Mouse (Mus musculus) midbrain, embryonic 13.5 days (tissue): Measurements from ENCODE around the gene Vwc2l. TPM values are rescaled to one million over a fixed set of nuclear protein-coding genes. Genes with fewer than 3 reads are reported as not detected.

ENCODE experiments used
- ATAC-seq: fragments of 200-750 bp; cut with Nextera tagmentation; 2 replicates; pipeline ENCODE4 v1.8.0; 2017; ENCODE audit warnings: mild to moderate bottlenecking, moderate TSS enrichment, moderate library complexity
- H3K27ac ChIP-seq: fragments of 300-500 bp; sonication (generic); 2 replicates; pipeline ENCODE4 v1.5.1; 2015; ENCODE audit warnings: inconsistent platforms, mild to moderate bottlenecking, moderate library complexity
- H3K27me3 ChIP-seq: fragments of 300-500 bp; sonication (generic); 2 replicates; pipeline ENCODE4 v1.6.1; 2015; ENCODE audit warnings: mild to moderate bottlenecking, inconsistent platforms
- H3K36me3 ChIP-seq: fragments of 300-500 bp; sonication (generic); 2 replicates; pipeline ENCODE4 v1.6.1; 2015; ENCODE audit warnings: mild to moderate bottlenecking, inconsistent platforms
- H3K4me1 ChIP-seq: fragments of 300-500 bp; sonication (generic); replicated peaks from 2 replicates; pipeline ENCODE4 v1.6.1; 2015; ENCODE audit warnings: inconsistent platforms
- H3K4me2 ChIP-seq: fragments of 300-500 bp; sonication (generic); replicated peaks from 2 replicates; pipeline ENCODE4 v1.6.1; 2015; ENCODE audit warnings: moderate library complexity, mild to moderate bottlenecking, inconsistent platforms
- H3K4me3 ChIP-seq: fragments of 300-500 bp; sonication (generic); replicated peaks from 2 replicates; pipeline ENCODE4 v1.5.1; 2015; ENCODE audit warnings: mild to moderate bottlenecking, inconsistent platforms
- H3K9ac ChIP-seq: fragments of 300-500 bp; sonication (generic); replicated peaks from 2 replicates; pipeline ENCODE4 v1.6.1; 2015; ENCODE audit warnings: mild to moderate bottlenecking, inconsistent platforms
- H3K9me3 ChIP-seq: fragments of 300-500 bp; sonication (generic); 2 replicates; pipeline ENCODE4 v1.6.1; 2016; ENCODE audit warnings: mild to moderate bottlenecking, inconsistent platforms
- WGBS: fragments of 180-500 bp; shearing (Covaris S2); methylation state at CpG from one replicate; pipeline ENCODE4 v1.1.7; 2015; 5-methylcytosine and 5-hydroxymethylcytosine counted together
- polyA plus RNA-seq: library from polyadenylated mRNA; unstranded; fragments of >200 nt; fragmentation: Nextera tagmentation; extraction: Ambion mirVana; gene quantifications from 2 replicates; pipeline ENCODE4 v1.2.1, GENCODE M21; 2015

Vwc2l gene
- polyA plus RNA-seq = 4.4 and 4.7 TPM in 2 replicates

DNA sequence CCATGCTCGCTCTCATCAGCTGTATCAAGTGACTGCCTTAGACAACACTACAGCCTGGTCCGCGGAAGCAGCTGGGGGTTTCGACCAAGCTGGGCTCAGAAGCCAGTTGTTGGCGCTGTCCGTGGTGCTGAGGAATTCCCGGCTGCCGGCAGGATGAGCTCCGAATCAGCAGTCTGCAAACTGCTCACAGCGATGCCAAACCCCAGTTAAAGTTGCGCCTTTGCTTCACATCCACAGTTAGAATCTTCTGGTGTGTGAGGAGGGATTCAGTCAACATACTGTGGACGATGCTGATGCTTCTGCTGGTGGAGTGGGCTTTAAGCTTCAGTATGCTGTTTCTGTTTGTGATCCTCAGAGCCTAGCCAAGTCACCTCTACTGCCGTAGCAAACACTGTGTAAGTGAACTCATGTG lies at the start of gene Vwc2l:
Gene Vwc2l (plus strand): TSS at position 61 of the 412 bp plus-strand sequence.
- H3K27ac ChIP-seq = peak within 1 kb of the TSS; percentile 48; the same call in 1 of the 2 replicates
- H3K4me2 ChIP-seq = peak within 1 kb of the TSS; percentile 52

GRCm38 (mm10) chr1:70692529-70692928 lies 33.0 kb upstream of the Vwc2l start:
- no peak overlapping the region for H3K4me3 ChIP-seq
- ATAC-seq = no peak
- H3K9ac ChIP-seq = no peak overlapping the region
- 79% methylated on average over 2 of the region's 2 CpGs for WGBS
- H3K4me2 ChIP-seq = no peak overlapping the region
- H3K4me1 ChIP-seq = no peaks in the 10 kb centered on the region
- no peaks in the 10 kb centered on the region for H3K9me3 ChIP-seq
- H3K27ac ChIP-seq = no peak overlapping the region
- H3K36me3 ChIP-seq = no peaks in the 10 kb centered on the region
- no peaks in the 10 kb centered on the region for H3K27me3 ChIP-seq

More for the DNA sequence above, at the start of gene Vwc2l:
- Histone ChIP-seq H3K27me3 (no peaks in the 10 kb centered on the region), H3K4me3 (peak within 1 kb of the TSS; percentile 42), H3K9me3 (no peaks in the 10 kb centered on the region), H3K4me1 (0 out of 2 replicates have a peak, but pooled peaks cover 11% of the 10 kb centered on the region), H3K36me3 (no peaks in the 10 kb centered on the region), H3K9ac (peak within 1 kb of the TSS; percentile 43)
- WGBS = 9% methylated on average over 13 of the region's 13 CpGs
- peak; percentile 85 for ATAC-seq

- no peaks in the 10 kb centered on the region for H3K9me3 ChIP-seq
- H3K4me2 ChIP-seq = no peak overlapping the region
- no peak overlapping the region for H3K27ac ChIP-seq
- 84% methylated on average over 5 of the region's 5 CpGs for WGBS
- H3K4me1 ChIP-seq = no peaks in the 10 kb centered on the region
- no peak overlapping the region for H3K4me3 ChIP-seq
- H3K9ac ChIP-seq = no peak overlapping the region
- no peaks in the 10 kb centered on the region for H3K27me3 ChIP-seq
- no peaks in the 10 kb centered on the region for H3K36me3 ChIP-seq
- no peak for ATAC-seq
Observed at GRCm38 (mm10) chr1:70700270-70700669, 25.2 kb upstream of the Vwc2l start.

DNA sequence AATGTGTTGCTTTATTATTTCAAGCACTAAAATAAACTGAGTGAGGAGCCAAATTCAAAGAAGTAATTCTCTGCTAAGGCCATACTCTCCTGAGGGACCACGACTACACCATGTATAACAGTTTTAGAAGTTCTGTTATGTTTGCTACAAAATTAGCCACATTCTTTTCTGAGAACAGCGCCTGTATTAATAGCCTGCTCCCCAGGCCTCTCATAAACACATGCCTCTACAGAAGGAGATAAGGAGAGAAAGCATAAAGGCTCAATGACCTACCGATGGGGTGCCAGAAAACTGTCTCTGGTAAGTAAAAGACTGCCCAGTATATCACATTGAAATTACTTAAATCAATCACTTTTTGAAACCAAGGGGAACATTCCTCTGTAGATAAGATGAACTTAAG lies 21.6 kb upstream of the Vwc2l start:
- WGBS = 84% methylated on average over 3 of the region's 3 CpGs
- Histone ChIP-seq H3K36me3 (no peaks in the 10 kb centered on the region), H3K4me2 (no peak overlapping the region), H3K27me3 (no peaks in the 10 kb centered on the region), H3K27ac (no peak overlapping the region), H3K9ac (no peak overlapping the region), H3K9me3 (no peaks in the 10 kb centered on the region), H3K4me3 (no peak overlapping the region), H3K4me1 (no peaks in the 10 kb centered on the region)
- ATAC-seq = no peak

GRCm38 (mm10) chr1:70705821-70706220 lies 19.7 kb upstream of the Vwc2l start:
- H3K9ac ChIP-seq = no peak overlapping the region
- no peak for ATAC-seq
- WGBS = 88% methylated on average over 3 of the region's 3 CpGs

GRCm38 (mm10) chr1:70725045-70725444 lies 470 bp upstream of the Vwc2l start:
- WGBS = 48% methylated on average over 5 of the region's 5 CpGs
- H3K4me2 ChIP-seq = peak overlapping the region; percentile 52
- ATAC-seq = no peak
- no peak overlapping the region for H3K27ac ChIP-seq
- 0 out of 2 replicates have a peak, but pooled peaks cover 11% of the 10 kb centered on the region for H3K4me1 ChIP-seq
- no peaks in the 10 kb centered on the region for H3K36me3 ChIP-seq
- no peak overlapping the region for H3K9ac ChIP-seq
- H3K27me3 ChIP-seq = no peaks in the 10 kb centered on the region
- H3K9me3 ChIP-seq = no peaks in the 10 kb centered on the region
- peak overlapping the region; percentile 42 for H3K4me3 ChIP-seq

More at GRCm38 (mm10) chr1:70705821-70706220, 19.7 kb upstream of the Vwc2l start:
- no peaks in the 10 kb centered on the region for H3K4me1 ChIP-seq
- no peaks in the 10 kb centered on the region for H3K27me3 ChIP-seq
- H3K27ac ChIP-seq = no peak overlapping the region
- H3K9me3 ChIP-seq = no peaks in the 10 kb centered on the region
- no peak overlapping the region for H3K4me3 ChIP-seq
- no peaks in the 10 kb centered on the region for H3K36me3 ChIP-seq
- H3K4me2 ChIP-seq = no peak overlapping the region

DNA sequence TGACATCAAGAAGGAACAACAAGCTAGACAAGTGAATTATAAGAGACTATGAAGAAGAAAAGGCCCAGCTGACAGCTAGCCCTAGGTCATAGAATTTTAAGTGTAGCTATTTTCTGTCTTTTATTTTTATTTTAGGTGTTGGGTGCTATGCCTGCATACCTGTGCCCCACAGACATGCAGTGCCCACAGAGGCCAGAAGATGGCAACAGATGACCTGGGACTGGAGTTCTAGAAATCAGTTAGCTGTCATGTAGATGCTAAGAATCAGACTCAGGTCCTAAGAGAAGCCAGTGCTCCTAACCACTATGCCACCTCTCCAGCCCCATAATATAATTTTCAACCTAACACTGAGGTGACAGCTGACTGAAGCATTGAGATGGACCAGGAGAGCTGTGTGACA lies 61.6 kb downstream of the Vwc2l start:
- H3K4me1 ChIP-seq = no peaks in the 10 kb centered on the region
- H3K9me3 ChIP-seq = no peaks in the 10 kb centered on the region
- no peak overlapping the region for H3K27ac ChIP-seq
- H3K4me2 ChIP-seq = no peak overlapping the region
- H3K36me3 ChIP-seq = no peaks in the 10 kb centered on the region
- H3K9ac ChIP-seq = no peak overlapping the region
- H3K27me3 ChIP-seq = no peaks in the 10 kb centered on the region
- no peak for ATAC-seq
- H3K4me3 ChIP-seq = no peak overlapping the region

GRCm38 (mm10) chr1:70791636-70792035 lies 66.1 kb downstream of the Vwc2l start:
- Histone ChIP-seq H3K4me3 (no peak overlapping the region), H3K27ac (no peak overlapping the region), H3K4me1 (no peaks in the 10 kb centered on the region), H3K4me2 (no peak overlapping the region), H3K36me3 (no peaks in the 10 kb centered on the region), H3K9me3 (no peaks in the 10 kb centered on the region), H3K27me3 (no peaks in the 10 kb centered on the region), H3K9ac (no peak overlapping the region)
- WGBS = 93% methylated on average over 5 of the region's 5 CpGs
- ATAC-seq = no peak

DNA sequence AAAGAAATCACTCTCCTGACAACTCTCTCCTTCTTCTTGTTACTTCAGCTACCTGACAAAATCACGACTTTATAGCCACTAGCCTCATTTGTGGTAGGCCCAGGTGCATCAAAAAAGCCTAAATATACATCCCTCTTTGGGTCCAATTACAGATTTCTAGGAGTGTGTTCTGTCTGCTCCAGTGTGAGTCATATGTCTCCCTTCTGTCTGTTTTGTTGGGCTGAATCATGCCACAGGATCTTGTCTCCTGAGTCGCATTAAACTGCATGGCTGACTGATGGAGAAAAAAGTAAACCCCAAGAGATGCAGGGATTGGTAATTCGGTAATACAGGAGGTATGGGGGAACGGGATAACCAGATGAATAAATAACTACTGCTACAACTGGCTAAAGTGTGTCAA lies 69.6 kb downstream of the Vwc2l start:
- H3K4me3 ChIP-seq = no peak overlapping the region
- no peaks in the 10 kb centered on the region for H3K27me3 ChIP-seq
- H3K27ac ChIP-seq = no peak overlapping the region
- H3K4me1 ChIP-seq = no peaks in the 10 kb centered on the region
- H3K9ac ChIP-seq = no peak overlapping the region
- ATAC-seq = no peak
- no peaks in the 10 kb centered on the region for H3K9me3 ChIP-seq
- H3K36me3 ChIP-seq = no peaks in the 10 kb centered on the region
- 82% methylated on average over 4 of the region's 4 CpGs for WGBS
- no peak overlapping the region for H3K4me2 ChIP-seq

DNA sequence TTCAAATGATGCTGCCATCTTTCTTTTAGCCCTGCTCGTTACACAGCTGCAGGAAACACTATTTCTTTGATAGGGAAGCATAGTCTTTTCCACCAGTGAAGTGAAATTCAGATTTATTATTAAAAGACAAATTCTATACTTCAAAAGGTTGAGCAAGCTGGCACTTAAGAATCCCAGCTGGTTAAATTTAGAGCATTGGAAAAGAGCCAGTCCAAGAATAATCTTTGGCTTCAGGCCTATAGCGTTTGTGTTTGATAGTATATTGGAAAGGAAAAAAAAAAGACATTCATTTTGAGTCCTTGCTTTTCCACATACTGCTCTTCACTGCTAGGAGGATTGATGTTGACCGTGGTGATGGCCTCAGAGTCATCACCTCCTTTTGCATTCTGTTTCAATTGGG lies 77.9 kb downstream of the Vwc2l start:
- no peaks in the 10 kb centered on the region for H3K9me3 ChIP-seq
- no peak for ATAC-seq
- no peak overlapping the region for H3K4me2 ChIP-seq
- H3K4me3 ChIP-seq = no peak overlapping the region
- H3K9ac ChIP-seq = no peak overlapping the region
- no peaks in the 10 kb centered on the region for H3K27me3 ChIP-seq
- H3K4me1 ChIP-seq = no peaks in the 10 kb centered on the region
- H3K27ac ChIP-seq = no peak overlapping the region
- no peaks in the 10 kb centered on the region for H3K36me3 ChIP-seq
- WGBS = 92% methylated on average over 3 of the region's 3 CpGs

DNA sequence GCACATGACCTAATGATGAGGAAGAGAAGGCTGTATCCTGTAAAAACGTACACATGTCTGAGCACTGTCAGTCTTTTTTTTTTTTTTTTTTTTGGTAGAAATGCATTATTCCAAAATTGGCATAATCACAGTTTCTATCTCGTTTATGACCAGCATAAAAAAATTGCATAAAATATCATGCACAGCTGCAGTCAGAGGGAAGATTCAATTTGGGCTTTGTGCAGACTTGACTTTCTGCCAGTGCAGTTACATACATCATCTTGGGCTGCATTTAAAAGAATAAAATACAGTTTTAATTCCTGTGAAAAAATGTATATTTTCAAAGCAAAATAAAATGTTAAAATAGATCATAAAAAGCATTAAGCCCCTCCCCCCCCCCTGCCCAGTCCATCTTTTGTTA lies 97.6 kb downstream of the Vwc2l start:
- Histone ChIP-seq H3K27me3 (no peaks in the 10 kb centered on the region), H3K9me3 (no peaks in the 10 kb centered on the region), H3K4me2 (no peak overlapping the region), H3K4me1 (no peaks in the 10 kb centered on the region), H3K27ac (no peak overlapping the region), H3K4me3 (no peak overlapping the region), H3K9ac (no peak overlapping the region), H3K36me3 (no peaks in the 10 kb centered on the region)
- ATAC-seq = no peak
- WGBS = 56% methylated on average over 2 of the region's 2 CpGs

DNA sequence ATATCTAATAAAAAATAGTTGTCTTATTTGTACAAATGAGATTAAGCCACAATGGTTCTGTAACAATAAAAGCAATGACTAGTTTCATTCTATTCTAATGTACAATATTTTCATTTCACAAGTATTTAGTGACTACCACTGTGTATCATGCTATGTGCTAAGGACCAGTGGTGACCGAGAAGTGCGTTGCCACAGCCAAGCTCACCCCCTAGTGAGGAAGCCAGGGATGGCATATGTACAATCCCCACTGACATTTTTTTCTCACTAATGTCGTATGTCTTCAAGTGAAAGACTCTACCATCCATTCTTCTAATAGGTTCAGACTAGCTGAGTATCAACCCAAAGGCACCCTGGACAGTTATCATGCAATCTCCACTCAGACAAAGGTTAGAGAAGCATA lies 107.7 kb downstream of the Vwc2l start:
- WGBS = 82% methylated on average over 3 of the region's 3 CpGs
- no peak for ATAC-seq
- H3K27me3 ChIP-seq = no peaks in the 10 kb centered on the region

DNA sequence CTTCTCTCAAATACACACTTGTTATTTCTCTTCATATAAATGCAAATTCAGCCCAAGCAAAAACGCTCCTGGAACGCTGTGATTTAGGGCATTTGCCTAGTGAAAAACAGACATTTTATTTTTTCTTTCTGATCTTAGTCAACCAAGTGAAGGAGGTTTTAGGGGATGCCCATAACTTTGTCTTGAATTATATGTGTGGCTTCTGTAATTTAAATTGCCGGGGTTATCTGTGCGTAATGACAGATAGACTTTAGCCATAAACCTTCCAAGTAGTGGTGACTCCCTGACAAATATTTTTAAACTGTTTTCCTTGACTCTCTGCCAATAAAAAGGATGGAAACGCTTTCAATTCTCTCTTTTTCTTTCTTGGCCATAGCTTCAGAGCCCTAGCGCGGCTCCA lies 116.7 kb downstream of the Vwc2l start:
- no peak overlapping the region for H3K9ac ChIP-seq
- 93% methylated on average over 7 of the region's 7 CpGs for WGBS
- H3K27me3 ChIP-seq = no peaks in the 10 kb centered on the region

More for the DNA sequence above, 107.7 kb downstream of the Vwc2l start:
- Histone ChIP-seq H3K36me3 (no peaks in the 10 kb centered on the region), H3K4me3 (no peak overlapping the region), H3K4me2 (no peak overlapping the region), H3K9me3 (no peaks in the 10 kb centered on the region), H3K9ac (no peak overlapping the region), H3K27ac (no peak overlapping the region), H3K4me1 (no peaks in the 10 kb centered on the region)

More for the DNA sequence above, 116.7 kb downstream of the Vwc2l start:
- Histone ChIP-seq H3K4me3 (no peak overlapping the region), H3K27ac (no peak overlapping the region), H3K36me3 (no peaks in the 10 kb centered on the region), H3K4me2 (no peak overlapping the region), H3K9me3 (no peaks in the 10 kb centered on the region), H3K4me1 (no peaks in the 10 kb centered on the region)
- ATAC-seq = no peak
